Mouse (Mus musculus) kidney, postnatal 0 days (tissue): ENCODE measurements around the gene Dhx57. TPM values are rescaled to one million over a fixed set of nuclear protein-coding genes. Genes with fewer than 3 reads are reported as not detected.
"Not testable (repeated sequence)": the region's sequence is repeated elsewhere in the genome, so short reads cannot be mapped to it uniquely, and the experiment has no call there.

Source experiments
- ATAC-seq: fragments of 200-750 bp; cut with Nextera tagmentation; replicated peaks from 2 replicates; pipeline ENCODE4 v1.8.0; 2017; ENCODE audit warnings: low read depth, moderate number of reproducible peaks, moderate TSS enrichment, moderate library complexity; ENCODE audit not compliant: low FRiP score
- DNase-seq: peaks from one replicate; pipeline ENCODE4 v3.0.0-alpha.2; 2016; ENCODE audit warnings: low spot score
- H3K27ac ChIP-seq: fragments of 300-500 bp; sonication (generic); 2 replicates; pipeline ENCODE4 v1.5.1; 2014; ENCODE audit warnings: mild to moderate bottlenecking
- H3K27me3 ChIP-seq: fragments of 300-500 bp; sonication (generic); 2 replicates; pipeline ENCODE4 v1.6.1; 2014; ENCODE audit warnings: low read length, mixed read lengths; ENCODE audit not compliant: insufficient read depth
- H3K36me3 ChIP-seq: fragments of 300-500 bp; sonication (generic); 2 replicates; pipeline ENCODE4 v1.6.1; 2014; ENCODE audit warnings: low read length, mixed read lengths; ENCODE audit not compliant: insufficient read depth
- H3K4me1 ChIP-seq: fragments of 300-500 bp; sonication (generic); replicated peaks from 2 replicates; pipeline ENCODE4 v1.6.1; 2014; ENCODE audit warnings: antibody characterized with exemption, low read length, mixed read lengths; ENCODE audit not compliant: insufficient read depth
- H3K4me2 ChIP-seq: fragments of 300-500 bp; sonication (generic); 2 replicates; pipeline ENCODE4 v1.6.1; 2014; ENCODE audit warnings: mild to moderate bottlenecking, low read length, moderate library complexity, mixed read lengths
- H3K4me3 ChIP-seq: fragments of 300-500 bp; sonication (generic); replicated peaks from 2 replicates; pipeline ENCODE4 v1.5.1; 2014; ENCODE audit warnings: low read depth, low read length
- H3K9ac ChIP-seq: fragments of 300-500 bp; sonication (generic); 2 replicates; pipeline ENCODE4 v1.6.1; 2014; ENCODE audit warnings: low read depth, low read length
- H3K9me3 ChIP-seq: fragments of 300-500 bp; sonication (generic); replicated peaks from 2 replicates; pipeline ENCODE4 v1.6.1; 2016; ENCODE audit warnings: low read length, inconsistent platforms, mixed read lengths
- CTCF ChIP-seq: IDR thresholded peaks from 2 replicates; pipeline ENCODE4 v1.5.1; 2016; ENCODE audit warnings: antibody characterized with exemption, low read depth, mild to moderate bottlenecking, moderate library complexity
- WGBS: fragments of 180-500 bp; shearing (Covaris S2); extraction: QIAGEN DNeasy Blood & Tissue Kit; methylation state at CpG from one replicate; pipeline ENCODE4 v1.1.7; 2014; 5-methylcytosine and 5-hydroxymethylcytosine counted together
- polyA plus RNA-seq: library from polyadenylated mRNA; unstranded; fragments of >200 nt; fragmentation: Nextera tagmentation; extraction: Ambion mirVana; gene quantifications from 2 replicates; pipeline ENCODE4 v1.2.1, GENCODE M21; 2015

The Dhx57 gene
- polyA plus RNA-seq, 1 experiment from 2014 or later: 7.9 TPM

- Histone ChIP-seq H3K27me3 (no peaks in the 10 kb centered on the region), H3K4me2 (no peak overlapping the region), H3K4me1 (no peaks in the 10 kb centered on the region), H3K4me3 (no peak overlapping the region), H3K27ac (no peak overlapping the region), H3K9ac (no peak overlapping the region), H3K36me3 (peaks cover 30% of the 10 kb centered on the region), H3K9me3 (no peaks in the 10 kb centered on the region)
- DNase-seq: no peak
- WGBS: 83% methylated on average over 5 of the region's 5 CpGs
- no peak for TF ChIP-seq CTCF
- no peak for ATAC-seq
These were observed 52.8 kb downstream of the Dhx57 start for GRCm38 (mm10) chr17:80237475-80237874.

GRCm38 (mm10) chr17:80236805-80237204, 53.5 kb downstream of the Dhx57 start:
- ATAC-seq (no peak), DNase-seq (no peak)
- no peaks in the 10 kb centered on the region for H3K27me3 ChIP-seq
- H3K4me3 ChIP-seq: no peak overlapping the region
- no peak overlapping the region for H3K4me2 ChIP-seq
- 89% methylated on average over 3 of the region's 3 CpGs for whole genome bisulfite sequencing
- no peaks in the 10 kb centered on the region for H3K4me1 ChIP-seq
- peaks cover 25% of the 10 kb centered on the region for H3K36me3 ChIP-seq
- no peak overlapping the region for H3K9ac ChIP-seq
- no peak for TF ChIP-seq CTCF
- H3K9me3 ChIP-seq: no peaks in the 10 kb centered on the region
- no peak overlapping the region for H3K27ac ChIP-seq

- ATAC-seq (no peak), DNase-seq (no peak)
- Histone ChIP-seq H3K36me3 (peaks cover 17% of the 10 kb centered on the region), H3K4me3 (no peak overlapping the region), H3K9ac (no peak overlapping the region), H3K9me3 (no peaks in the 10 kb centered on the region), H3K4me1 (no peaks in the 10 kb centered on the region), H3K27ac (no peak overlapping the region), H3K27me3 (no peaks in the 10 kb centered on the region), H3K4me2 (no peak overlapping the region)
- no peak for TF ChIP-seq CTCF
- WGBS: 66% methylated on average over 3 of the region's 3 CpGs
These were observed 54.8 kb downstream of the Dhx57 start for GRCm38 (mm10) chr17:80235477-80235876.

- Histone ChIP-seq H3K9me3 (no peaks in the 10 kb centered on the region), H3K36me3 (peaks cover 8% of the 10 kb centered on the region; the same call in 1 of the 2 replicates), H3K27ac (no peak overlapping the region), H3K4me2 (no peak overlapping the region), H3K9ac (no peak overlapping the region), H3K27me3 (no peaks in the 10 kb centered on the region), H3K4me3 (no peak overlapping the region), H3K4me1 (no peaks in the 10 kb centered on the region)
- DNase-seq (no peak), ATAC-seq (no peak)
- WGBS: 60% methylated on average over 7 of the region's 7 CpGs
- TF ChIP-seq CTCF: no peak
These were observed 55.9 kb downstream of the Dhx57 start for GRCm38 (mm10) chr17:80234376-80234775.

- H3K9ac ChIP-seq: no peak overlapping the region
- H3K36me3 ChIP-seq: 0 out of 2 replicates have a peak, but pooled peaks cover 4% of the 10 kb centered on the region
- ATAC-seq (no peak), DNase-seq (no peak)
- 93% methylated on average over 5 of the region's 5 CpGs for WGBS
- H3K27ac ChIP-seq: no peak overlapping the region
- H3K9me3 ChIP-seq: no peaks in the 10 kb centered on the region
- H3K27me3 ChIP-seq: no peaks in the 10 kb centered on the region
- H3K4me3 ChIP-seq: no peak overlapping the region
- TF ChIP-seq CTCF: no peak
- no peak overlapping the region for H3K4me2 ChIP-seq
- H3K4me1 ChIP-seq: no peaks in the 10 kb centered on the region
These were observed 56.4 kb downstream of the Dhx57 start for GRCm38 (mm10) chr17:80233844-80234243.

- H3K9me3 ChIP-seq: no peaks in the 10 kb centered on the region
- no peak overlapping the region for H3K4me2 ChIP-seq
These were observed 60.9 kb downstream of the Dhx57 start for GRCm38 (mm10) chr17:80229396-80229795.

GRCm38 (mm10) chr17:80225142-80225541, 65.1 kb downstream of the Dhx57 start:
- Histone ChIP-seq H3K9ac (peak overlapping the region; percentile 64; the same call in 1 of the 2 replicates), H3K4me2 (peak overlapping the region; percentile 55), H3K4me3 (peak overlapping the region; percentile 51)
- not testable (repeated sequence) for ATAC-seq, H3K27me3 ChIP-seq, H3K27ac ChIP-seq, H3K9me3 ChIP-seq, DNase-seq, H3K36me3 ChIP-seq, H3K4me1 ChIP-seq
- 45% methylated on average over 4 of the region's 5 CpGs for WGBS

More at GRCm38 (mm10) chr17:80229396-80229795, 60.9 kb downstream of the Dhx57 start:
- WGBS: 74% methylated on average over 2 of the region's 2 CpGs
- no peaks in the 10 kb centered on the region for H3K27me3 ChIP-seq
- no peaks in the 10 kb centered on the region for H3K36me3 ChIP-seq
- no peak overlapping the region for H3K9ac ChIP-seq
- TF ChIP-seq CTCF: no peak
- H3K4me3 ChIP-seq: no peak overlapping the region
- ATAC-seq (no peak), DNase-seq (no peak)
- no peak overlapping the region for H3K27ac ChIP-seq
- no peaks in the 10 kb centered on the region for H3K4me1 ChIP-seq
